Mouse (Mus musculus) hindbrain, embryonic 13.5 days (tissue): ENCODE measurements around the gene Lancl3. TPM values are rescaled to one million over a fixed set of nuclear protein-coding genes. Genes with fewer than 3 reads are reported as not detected.

ENCODE experiments used
- ATAC-seq: fragments of 200-750 bp; cut with Nextera tagmentation; 2 replicates; pipeline ENCODE4 v1.8.0; 2017; ENCODE audit warnings: moderate TSS enrichment; ENCODE audit not compliant: low FRiP score
- H3K27ac ChIP-seq: fragments of 300-500 bp; sonication (generic); 2 replicates; pipeline ENCODE4 v1.5.1; 2015; ENCODE audit warnings: inconsistent platforms, mild to moderate bottlenecking, moderate library complexity
- H3K27me3 ChIP-seq: fragments of 300-500 bp; sonication (generic); 2 replicates; pipeline ENCODE4 v1.6.1; 2015; ENCODE audit warnings: mild to moderate bottlenecking, inconsistent platforms
- H3K36me3 ChIP-seq: fragments of 300-500 bp; sonication (generic); 2 replicates; pipeline ENCODE4 v1.6.1; 2015; ENCODE audit warnings: mild to moderate bottlenecking, inconsistent platforms
- H3K4me1 ChIP-seq: fragments of 300-500 bp; sonication (generic); replicated peaks from 2 replicates; pipeline ENCODE4 v1.6.1; 2015; ENCODE audit warnings: inconsistent platforms
- H3K4me2 ChIP-seq: fragments of 300-500 bp; sonication (generic); 2 replicates; pipeline ENCODE4 v1.6.1; 2015; ENCODE audit warnings: inconsistent platforms, mild to moderate bottlenecking, moderate library complexity
- H3K4me3 ChIP-seq: fragments of 300-500 bp; sonication (generic); 2 replicates; pipeline ENCODE4 v1.5.1; 2015; ENCODE audit warnings: mild to moderate bottlenecking, inconsistent platforms
- H3K9ac ChIP-seq: fragments of 300-500 bp; sonication (generic); 2 replicates; pipeline ENCODE4 v1.6.1; 2015; ENCODE audit warnings: mild to moderate bottlenecking, inconsistent platforms
- H3K9me3 ChIP-seq: fragments of 300-500 bp; sonication (generic); 2 replicates; pipeline ENCODE4 v1.6.1; 2016; ENCODE audit warnings: inconsistent platforms
- WGBS: fragments of 180-500 bp; shearing (Covaris S2); methylation state at CpG from one replicate; pipeline ENCODE4 v1.1.7; 2015; 5-methylcytosine and 5-hydroxymethylcytosine counted together
- polyA plus RNA-seq: library from polyadenylated mRNA; unstranded; fragments of >200 nt; fragmentation: Nextera tagmentation; extraction: Ambion mirVana; gene quantifications from 2 replicates; pipeline ENCODE4 v1.2.1, GENCODE M21; 2015

Gene Lancl3
- 3.6 and 4.0 TPM in 2 replicates for polyA plus RNA-seq

DNA sequence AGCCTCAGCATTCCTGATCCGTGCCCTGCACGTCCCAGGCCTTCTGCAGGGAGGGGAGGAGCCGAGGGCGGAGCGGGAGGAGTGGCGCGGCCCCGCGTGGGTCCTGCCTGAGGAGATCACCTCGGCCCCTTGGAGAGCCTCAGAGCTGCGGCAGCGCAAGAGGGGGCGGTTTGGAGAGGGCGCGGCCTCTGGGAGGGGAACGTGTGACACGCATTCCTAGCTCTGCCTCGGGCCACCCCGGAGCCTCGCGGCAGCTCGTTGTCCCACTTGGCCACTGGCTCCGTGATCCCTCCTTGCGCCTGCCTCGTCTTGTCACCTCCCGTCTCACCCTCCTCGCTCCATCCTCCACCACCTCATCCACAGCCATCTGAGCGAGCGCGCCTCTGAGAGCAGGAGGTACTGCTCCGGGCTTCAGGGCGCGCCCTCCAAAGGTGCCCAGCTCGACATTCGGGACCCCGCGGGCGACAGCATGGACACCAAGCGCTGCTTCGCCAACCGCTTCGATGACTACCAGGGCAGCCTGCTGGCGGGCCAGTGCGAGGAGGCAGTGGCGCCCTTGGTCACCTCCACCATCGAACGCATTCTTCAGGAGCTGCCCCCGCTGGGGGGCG is at the start of gene Lancl3:
Gene Lancl3 (plus strand): TSS at position 142 of the 611 bp plus-strand sequence.
- Histone ChIP-seq H3K4me3 (peak within 1 kb of the TSS; percentile 49), H3K9ac (peak within 1 kb of the TSS; percentile 70), H3K36me3 (no peaks in the 10 kb centered on the region), H3K9me3 (no peaks in the 10 kb centered on the region), H3K4me1 (no peaks in the 10 kb centered on the region), H3K27ac (peak within 1 kb of the TSS; percentile 23; the same call in 1 of the 2 replicates), H3K27me3 (0 out of 2 replicates have a peak, but pooled peaks cover 11% of the 10 kb centered on the region), H3K4me2 (peak within 1 kb of the TSS; percentile 61)
- ATAC-seq: peak; percentile 83
- WGBS: 19% methylated on average over 42 of the region's 49 CpGs

DNA sequence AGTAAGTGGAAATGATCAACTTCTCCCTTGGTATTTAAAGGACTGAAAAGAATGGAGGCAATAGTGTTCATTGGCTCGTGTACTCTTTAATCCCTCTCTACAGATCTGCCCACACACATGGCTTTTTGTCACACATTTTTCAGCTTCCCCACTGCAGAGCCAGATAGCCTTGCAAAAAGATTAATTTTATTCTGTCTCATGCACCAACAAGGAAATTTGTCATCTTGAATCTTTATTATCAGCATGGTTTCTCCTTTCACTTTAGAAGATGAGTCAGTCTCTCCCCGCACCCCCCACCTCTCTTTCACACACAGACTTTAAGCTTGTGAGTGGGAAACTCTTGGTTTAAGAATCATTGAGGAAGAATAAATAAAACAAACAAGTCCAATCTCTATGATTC is 20.7 kb upstream of the Lancl3 start:
- H3K4me3 ChIP-seq: no peak overlapping the region
- no peak for ATAC-seq
- WGBS: 67% methylated on average over 2 of the region's 2 CpGs
- H3K9ac ChIP-seq: no peak overlapping the region
- H3K4me1 ChIP-seq: no peaks in the 10 kb centered on the region
- H3K9me3 ChIP-seq: no peaks in the 10 kb centered on the region
- no peak overlapping the region for H3K4me2 ChIP-seq
- H3K27me3 ChIP-seq: no peaks in the 10 kb centered on the region
- no peak overlapping the region for H3K27ac ChIP-seq
- no peaks in the 10 kb centered on the region for H3K36me3 ChIP-seq

DNA sequence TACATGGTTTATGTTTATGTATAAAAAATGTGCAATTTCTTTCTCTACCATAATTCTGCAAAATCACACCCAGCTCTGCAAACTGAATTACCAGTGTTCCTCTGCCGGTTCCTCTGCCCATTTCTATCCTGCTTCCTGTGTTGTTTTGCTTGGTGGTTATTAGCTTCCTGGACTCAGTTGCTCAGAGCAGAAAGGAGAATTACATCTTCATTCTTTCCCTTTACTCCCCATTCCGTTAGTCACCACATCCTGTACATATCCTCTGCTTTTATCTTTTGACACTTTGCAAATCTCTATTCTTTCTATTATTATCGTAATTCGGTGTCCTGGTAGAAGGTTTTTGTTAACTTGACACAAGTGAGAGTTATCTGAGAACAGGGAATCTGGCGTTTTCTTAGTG is 18.1 kb upstream of the Lancl3 start:
- Histone ChIP-seq H3K4me3 (no peak overlapping the region), H3K27me3 (no peaks in the 10 kb centered on the region), H3K27ac (no peak overlapping the region), H3K36me3 (no peaks in the 10 kb centered on the region), H3K4me2 (no peak overlapping the region), H3K9ac (no peak overlapping the region), H3K4me1 (no peaks in the 10 kb centered on the region), H3K9me3 (no peaks in the 10 kb centered on the region)
- ATAC-seq: no peak
- 57% methylated on average over 5 of the region's 5 CpGs for WGBS

DNA sequence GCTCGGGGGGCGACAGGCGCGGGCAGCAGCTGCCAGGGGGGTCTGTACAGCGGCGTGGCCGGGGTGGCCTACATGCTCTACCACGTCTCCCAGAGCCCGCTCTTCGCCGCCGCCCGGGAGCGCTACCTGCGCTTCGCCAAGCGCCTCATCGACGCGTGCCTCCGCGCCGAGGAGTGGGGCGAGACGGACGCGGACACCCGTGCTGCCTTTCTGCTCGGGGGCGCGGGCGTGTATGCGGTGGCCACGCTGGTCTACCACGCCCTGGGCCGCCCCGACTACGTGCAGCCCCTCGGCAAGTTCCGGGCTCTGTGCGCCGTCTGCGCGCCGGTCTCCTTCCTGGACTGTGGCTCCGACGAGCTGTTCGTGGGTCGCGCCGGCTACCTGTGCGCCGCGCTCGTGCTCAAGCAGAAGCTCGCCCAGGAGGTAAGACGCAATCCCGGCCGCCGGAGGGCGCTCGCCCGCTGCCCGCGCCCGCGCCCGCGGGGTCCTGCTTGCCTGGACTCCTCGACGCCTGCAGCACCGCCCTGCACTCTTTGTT is 747 bp downstream of the Lancl3 start:
- H3K4me3 ChIP-seq: peak overlapping the region; percentile 49
- no peaks in the 10 kb centered on the region for H3K4me1 ChIP-seq
- no peaks in the 10 kb centered on the region for H3K36me3 ChIP-seq
- 0 out of 2 replicates have a peak, but pooled peaks cover 11% of the 10 kb centered on the region for H3K27me3 ChIP-seq
- WGBS: 20% methylated on average over 62 of the region's 72 CpGs
- peak overlapping the region; percentile 23; the same call in 1 of the 2 replicates for H3K27ac ChIP-seq
- no peaks in the 10 kb centered on the region for H3K9me3 ChIP-seq
- H3K4me2 ChIP-seq: peak overlapping the region; percentile 61
- peak; percentile 79 for ATAC-seq
- H3K9ac ChIP-seq: peak overlapping the region; percentile 70

DNA sequence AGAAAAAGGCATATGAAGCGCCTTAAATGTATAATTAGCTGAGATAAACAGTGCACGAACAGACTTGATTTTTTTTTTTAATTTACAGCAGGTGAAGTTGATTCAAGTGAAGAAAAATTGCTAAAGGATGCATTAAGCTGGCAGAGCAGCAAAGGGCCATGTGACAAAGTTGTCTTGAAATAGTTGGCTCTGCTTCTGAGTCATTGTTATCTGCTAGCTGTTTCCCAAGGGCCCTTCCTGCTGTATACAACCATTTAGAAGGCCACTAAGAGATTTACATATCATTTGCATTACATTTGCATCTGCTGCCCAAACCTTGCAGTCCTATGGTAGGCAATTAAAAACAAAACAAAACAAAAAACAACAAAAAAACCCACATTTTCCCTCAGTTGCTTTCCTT is 2.3 kb downstream of the Lancl3 start:
- Histone ChIP-seq H3K4me3 (peak overlapping the region; percentile 18), H3K4me2 (peak overlapping the region; percentile 36)
- ATAC-seq: no peak

DNA sequence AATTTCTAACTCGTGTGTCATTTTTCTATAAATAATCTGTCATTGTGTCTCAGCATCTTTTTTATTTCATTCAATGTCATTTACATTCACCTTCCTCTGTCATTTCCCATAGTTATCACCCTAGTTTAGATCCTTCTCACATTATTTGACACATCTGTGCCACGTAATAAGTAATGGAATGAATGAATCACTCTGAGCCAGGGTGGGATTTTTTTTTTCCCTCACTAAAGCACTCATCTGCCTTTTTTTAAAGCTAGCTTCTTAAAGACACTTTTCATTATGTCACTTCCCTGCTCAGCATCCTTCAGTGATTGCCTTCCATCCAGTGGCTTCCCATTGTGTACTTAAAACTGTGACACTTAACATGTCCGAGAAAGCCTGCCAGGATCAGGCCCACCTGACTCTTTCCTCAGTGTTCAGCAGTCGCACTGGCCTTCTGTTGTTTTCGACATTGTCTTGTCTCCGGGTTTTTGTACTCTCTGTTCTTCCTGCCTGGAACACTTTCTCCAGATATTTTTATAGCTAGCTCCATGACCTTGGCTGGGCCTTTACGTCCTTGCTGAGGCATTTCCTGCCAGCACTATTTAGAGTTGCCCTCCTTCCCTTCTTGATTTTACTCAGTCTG is 3.2 kb downstream of the Lancl3 start:
- Histone ChIP-seq H3K4me1 (no peaks in the 10 kb centered on the region), H3K27ac (no peak overlapping the region), H3K4me3 (peak overlapping the region; percentile 18), H3K9me3 (no peaks in the 10 kb centered on the region), H3K36me3 (no peaks in the 10 kb centered on the region), H3K9ac (no peak overlapping the region), H3K27me3 (0 out of 2 replicates have a peak, but pooled peaks cover 11% of the 10 kb centered on the region), H3K4me2 (peak overlapping the region; percentile 36)
- ATAC-seq: no peak
- WGBS: 60% methylated on average over 7 of the region's 7 CpGs

More for the DNA sequence above, 2.3 kb downstream of the Lancl3 start:
- H3K9me3 ChIP-seq: no peaks in the 10 kb centered on the region
- H3K27ac ChIP-seq: no peak overlapping the region
- H3K9ac ChIP-seq: no peak overlapping the region
- no peaks in the 10 kb centered on the region for H3K4me1 ChIP-seq
- 56% methylated on average over 2 of the region's 2 CpGs for WGBS
- H3K36me3 ChIP-seq: no peaks in the 10 kb centered on the region
- H3K27me3 ChIP-seq: 0 out of 2 replicates have a peak, but pooled peaks cover 11% of the 10 kb centered on the region

DNA sequence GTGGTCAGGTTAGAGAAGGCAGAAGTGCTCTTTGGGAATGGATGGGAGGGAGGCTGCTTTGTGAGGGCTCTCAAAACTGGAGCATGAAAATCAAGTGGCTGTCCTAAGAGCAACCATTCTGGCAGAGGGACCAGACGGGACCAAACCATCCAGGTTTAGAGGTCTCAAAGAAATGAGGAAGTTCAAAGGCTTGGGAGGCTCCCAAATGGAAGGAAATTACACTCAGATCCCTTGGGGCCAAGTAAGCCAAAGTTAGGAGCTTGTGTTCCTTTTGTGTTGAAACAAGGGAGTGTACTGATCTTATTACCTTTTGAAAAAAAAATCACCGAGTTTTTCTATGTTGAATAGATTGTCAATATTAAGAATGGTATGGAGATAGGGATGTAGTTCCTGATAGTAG is 5.4 kb downstream of the Lancl3 start:
- Histone ChIP-seq H3K27ac (no peak overlapping the region), H3K4me2 (no peak overlapping the region), H3K4me3 (no peak overlapping the region), H3K9me3 (no peaks in the 10 kb centered on the region), H3K9ac (no peak overlapping the region), H3K36me3 (no peaks in the 10 kb centered on the region), H3K27me3 (no peaks in the 10 kb centered on the region), H3K4me1 (no peaks in the 10 kb centered on the region)
- WGBS: 77% methylated on average over 2 of the region's 2 CpGs
- ATAC-seq: no peak

DNA sequence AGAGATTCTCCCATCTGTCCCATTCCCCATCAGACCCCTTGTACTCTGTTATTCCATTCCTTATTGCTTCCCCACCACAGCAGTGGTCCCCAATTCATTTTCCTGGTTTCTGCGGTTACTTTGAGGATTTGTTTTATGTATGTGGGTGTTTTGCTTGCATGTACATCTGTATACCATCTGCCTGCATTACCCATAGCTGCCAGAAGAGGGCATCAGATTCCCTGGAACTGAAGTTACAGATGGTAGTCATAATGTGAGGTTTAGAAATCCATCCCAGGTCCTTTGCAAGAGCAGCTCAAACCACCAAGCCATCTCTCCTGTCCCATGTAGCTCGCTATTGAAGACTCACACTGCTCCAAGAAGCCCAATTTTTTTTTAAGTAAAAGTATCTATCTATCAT is 16.5 kb downstream of the Lancl3 start:
- no peak for ATAC-seq
- H3K9ac ChIP-seq: no peak overlapping the region
- no peaks in the 10 kb centered on the region for H3K4me1 ChIP-seq
- no peak overlapping the region for H3K27ac ChIP-seq
- no peak overlapping the region for H3K4me3 ChIP-seq
- H3K9me3 ChIP-seq: no peaks in the 10 kb centered on the region
- H3K36me3 ChIP-seq: no peaks in the 10 kb centered on the region
- 77% methylated on average over 2 of the region's 2 CpGs for WGBS
- H3K27me3 ChIP-seq: no peaks in the 10 kb centered on the region
- no peak overlapping the region for H3K4me2 ChIP-seq

DNA sequence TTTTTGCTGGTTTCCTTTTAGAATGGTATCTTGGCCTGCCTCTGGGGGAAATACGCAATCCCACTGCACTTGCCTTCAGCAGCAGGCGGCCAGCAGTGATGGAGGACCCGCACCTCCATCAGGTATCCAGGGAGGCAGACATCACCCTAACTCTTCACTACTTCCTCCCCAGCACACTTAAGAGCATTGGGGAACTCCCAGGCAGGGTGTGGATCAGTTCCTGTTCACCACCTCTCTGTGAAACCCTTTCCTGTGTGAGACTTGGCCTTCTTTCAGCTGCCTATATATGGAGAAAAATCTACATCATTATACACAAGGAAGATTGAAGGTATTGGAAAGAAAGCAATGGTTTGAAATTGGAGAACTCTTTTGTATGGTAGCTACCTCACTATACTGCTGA is 19.9 kb downstream of the Lancl3 start:
- Histone ChIP-seq H3K4me3 (no peak overlapping the region), H3K4me2 (no peak overlapping the region), H3K27ac (no peak overlapping the region), H3K9me3 (no peaks in the 10 kb centered on the region), H3K36me3 (no peaks in the 10 kb centered on the region), H3K27me3 (no peaks in the 10 kb centered on the region), H3K9ac (no peak overlapping the region), H3K4me1 (no peaks in the 10 kb centered on the region)
- no peak for ATAC-seq
- WGBS: 90% methylated on average over 3 of the region's 3 CpGs

DNA sequence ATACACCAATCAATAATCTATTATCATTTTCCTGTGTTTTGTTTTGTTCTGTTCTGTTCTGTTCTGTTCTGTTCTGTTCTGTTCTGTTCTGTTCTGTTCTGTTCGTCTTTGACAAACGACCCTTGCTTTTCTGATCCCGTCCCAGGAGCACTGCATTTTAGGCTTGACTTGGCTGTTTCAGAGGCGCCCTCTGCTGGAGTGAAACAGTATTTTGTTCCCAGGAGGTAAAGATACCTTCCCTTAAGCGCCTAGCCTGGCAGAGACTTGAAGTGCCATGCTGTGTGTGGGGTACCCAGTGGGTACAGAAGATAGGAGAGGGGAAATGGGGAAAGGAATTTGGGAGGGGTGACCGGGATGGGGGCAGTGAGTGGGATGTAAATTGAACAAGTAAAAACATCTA is 21.5 kb downstream of the Lancl3 start:
- ATAC-seq: no peak
- H3K9ac ChIP-seq: no peak overlapping the region
- H3K27me3 ChIP-seq: no peaks in the 10 kb centered on the region
- H3K36me3 ChIP-seq: no peaks in the 10 kb centered on the region
- no peaks in the 10 kb centered on the region for H3K4me1 ChIP-seq
- no peak overlapping the region for H3K4me2 ChIP-seq
- H3K4me3 ChIP-seq: no peak overlapping the region
- 36% methylated on average over 6 of the region's 6 CpGs for WGBS
- H3K27ac ChIP-seq: no peak overlapping the region
- H3K9me3 ChIP-seq: no peaks in the 10 kb centered on the region

DNA sequence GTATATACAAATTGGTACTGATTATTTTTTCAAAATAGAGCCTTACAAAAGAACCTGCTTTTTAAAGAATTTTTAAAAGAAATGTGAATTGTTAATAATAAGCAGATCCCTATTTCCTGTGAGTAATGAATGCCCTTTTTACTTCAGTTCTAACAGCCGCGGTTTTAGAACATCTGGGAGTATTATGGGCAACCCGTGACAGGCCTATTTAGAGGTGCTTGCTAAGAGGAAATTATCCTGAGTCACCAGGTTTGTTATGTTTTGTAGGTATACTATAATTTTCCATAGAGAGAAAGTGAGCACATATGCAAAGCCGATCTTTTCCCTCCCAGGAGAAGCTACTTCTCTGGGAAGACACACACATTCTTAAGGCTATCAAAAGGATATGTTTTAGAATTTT is 22.0 kb downstream of the Lancl3 start:
- H3K27me3 ChIP-seq: no peaks in the 10 kb centered on the region
- H3K36me3 ChIP-seq: no peaks in the 10 kb centered on the region
- no peak overlapping the region for H3K9ac ChIP-seq
- no peaks in the 10 kb centered on the region for H3K4me1 ChIP-seq
- WGBS: 79% methylated on average over 4 of the region's 4 CpGs
- ATAC-seq: no peak
- no peak overlapping the region for H3K27ac ChIP-seq
- no peaks in the 10 kb centered on the region for H3K9me3 ChIP-seq
- no peak overlapping the region for H3K4me2 ChIP-seq
- H3K4me3 ChIP-seq: no peak overlapping the region

DNA sequence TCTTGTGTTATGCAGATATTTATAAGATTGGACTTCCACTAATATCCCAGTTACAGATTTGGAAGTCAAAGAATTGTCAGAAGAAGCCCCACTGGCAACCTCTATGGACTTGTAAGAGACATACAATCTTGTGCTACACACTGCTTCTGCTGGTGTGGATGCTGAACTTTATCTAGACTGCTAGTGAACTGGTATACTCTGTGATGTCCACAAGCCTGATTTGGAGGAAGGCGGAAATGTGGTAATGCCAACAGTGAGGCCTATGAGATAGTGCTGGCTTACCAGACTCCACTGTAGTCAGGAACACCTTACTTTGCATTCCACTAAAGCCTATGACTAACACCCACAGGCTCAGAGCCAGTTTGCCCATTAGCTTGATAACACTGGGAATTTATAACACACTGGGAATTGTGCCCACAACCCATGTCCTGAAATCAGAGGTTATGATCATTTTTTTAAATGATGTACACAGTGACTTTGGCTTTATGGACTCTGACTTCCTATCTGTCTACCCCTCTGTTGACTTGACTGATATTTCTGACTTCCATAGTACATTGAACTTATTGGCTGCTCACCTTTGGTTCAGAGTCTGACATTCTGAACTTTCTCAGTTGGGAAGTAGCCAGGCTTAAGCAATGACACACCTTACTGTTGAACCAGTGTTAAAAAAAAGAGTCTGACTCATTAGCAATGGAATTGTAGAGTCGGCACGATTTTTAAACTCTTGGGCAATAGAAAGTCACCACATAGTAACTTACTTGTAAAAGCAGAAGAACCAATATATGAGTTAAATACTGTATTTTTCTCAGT is 22.9 kb downstream of the Lancl3 start:
- ATAC-seq: no peak
- Histone ChIP-seq H3K9ac (no peak overlapping the region), H3K27ac (no peak overlapping the region), H3K4me2 (no peak overlapping the region), H3K36me3 (no peaks in the 10 kb centered on the region), H3K4me1 (no peaks in the 10 kb centered on the region), H3K4me3 (no peak overlapping the region), H3K27me3 (no peaks in the 10 kb centered on the region), H3K9me3 (no peaks in the 10 kb centered on the region)
- 96% methylated on average over 3 of the region's 3 CpGs for WGBS
